ENCODE assay signal across 14 mouse cellular contexts in the genomic region with DNA sequence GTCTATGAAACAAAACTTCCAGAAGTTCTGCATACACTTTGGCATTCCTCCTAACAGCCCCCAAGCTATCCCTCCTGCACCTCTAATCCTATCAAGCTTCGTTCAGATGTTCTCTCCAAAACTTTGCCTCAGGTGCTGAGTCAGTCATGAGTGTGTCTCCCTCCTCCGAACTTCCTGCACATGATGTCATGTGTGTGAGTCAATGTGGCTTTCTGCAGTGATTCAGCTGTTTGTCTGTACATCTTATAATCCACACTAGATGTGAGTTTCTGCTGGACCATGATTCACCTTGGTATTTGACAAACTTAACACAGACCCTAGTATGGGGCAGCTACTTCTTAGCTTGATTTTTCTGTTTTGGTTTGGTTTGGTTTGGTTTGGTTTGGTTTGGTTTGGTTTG.
"Had no signal": no experiment of that assay in that cellular context is flagged by ENCODE, and none has a peak within 500 bp of the region (broad histone marks: within the 10 kb centered on the region; RNA-seq: fewer than 3 reads in every experiment).

No protein-coding gene starts in this region.

- H3K4me3 ChIP-seq: layer of hippocampus, adult 2 months; limb, embryonic 13.5 days; liver, embryonic 15.5 days; midbrain, embryonic 13.5 days; neural tube, embryonic 12.5 days had no signal

- H3K9ac ChIP-seq: limb, embryonic 13.5 days; liver, embryonic 15.5 days; midbrain, embryonic 13.5 days; neural tube, embryonic 12.5 days had no signal

- H3K4me1 ChIP-seq: limb, embryonic 13.5 days; liver, embryonic 15.5 days; midbrain, embryonic 13.5 days; neural tube, embryonic 12.5 days had no signal

- ATAC-seq: lung, postnatal 0 days; midbrain, embryonic 13.5 days had no signal

- H3K4me2 ChIP-seq: limb, embryonic 13.5 days; liver, embryonic 11.5 days; liver, embryonic 15.5 days; midbrain, embryonic 13.5 days; neural tube, embryonic 12.5 days had no signal

- DNase-seq: kidney, postnatal 10 days; kidney, postnatal 4 days; left cerebral cortex, postnatal 4 days; lung, adult 2 months; lung, postnatal 36 days; thymus, adult 18-20 months; thymus, postnatal 14 days had no signal

- H3K27me3 ChIP-seq: limb, embryonic 13.5 days; liver, embryonic 15.5 days; midbrain, embryonic 13.5 days; neural tube, embryonic 12.5 days had no signal

- H3K36me3 ChIP-seq: limb, embryonic 13.5 days; liver, embryonic 15.5 days; midbrain, embryonic 13.5 days; neural tube, embryonic 12.5 days had no signal

- H3K9me3 ChIP-seq: limb, embryonic 13.5 days; liver, embryonic 15.5 days; midbrain, embryonic 13.5 days; neural tube, embryonic 12.5 days had no signal

- H3K27ac ChIP-seq: layer of hippocampus, adult 2 months; limb, embryonic 13.5 days; liver, embryonic 15.5 days; midbrain, embryonic 13.5 days; neural tube, embryonic 12.5 days had no signal
